Mouse (Mus musculus): ENCODE data around the gene Tor4a. TPM values are rescaled to one million over a fixed set of nuclear protein-coding genes. Genes with fewer than 3 reads are reported as not detected.

The Tor4a gene
- polyA plus RNA-seq (2014; fragmentation: Nextera tagmentation; extraction: Ambion mirVana) = 12.8 and 15.8 TPM in 2 replicates

DNA sequence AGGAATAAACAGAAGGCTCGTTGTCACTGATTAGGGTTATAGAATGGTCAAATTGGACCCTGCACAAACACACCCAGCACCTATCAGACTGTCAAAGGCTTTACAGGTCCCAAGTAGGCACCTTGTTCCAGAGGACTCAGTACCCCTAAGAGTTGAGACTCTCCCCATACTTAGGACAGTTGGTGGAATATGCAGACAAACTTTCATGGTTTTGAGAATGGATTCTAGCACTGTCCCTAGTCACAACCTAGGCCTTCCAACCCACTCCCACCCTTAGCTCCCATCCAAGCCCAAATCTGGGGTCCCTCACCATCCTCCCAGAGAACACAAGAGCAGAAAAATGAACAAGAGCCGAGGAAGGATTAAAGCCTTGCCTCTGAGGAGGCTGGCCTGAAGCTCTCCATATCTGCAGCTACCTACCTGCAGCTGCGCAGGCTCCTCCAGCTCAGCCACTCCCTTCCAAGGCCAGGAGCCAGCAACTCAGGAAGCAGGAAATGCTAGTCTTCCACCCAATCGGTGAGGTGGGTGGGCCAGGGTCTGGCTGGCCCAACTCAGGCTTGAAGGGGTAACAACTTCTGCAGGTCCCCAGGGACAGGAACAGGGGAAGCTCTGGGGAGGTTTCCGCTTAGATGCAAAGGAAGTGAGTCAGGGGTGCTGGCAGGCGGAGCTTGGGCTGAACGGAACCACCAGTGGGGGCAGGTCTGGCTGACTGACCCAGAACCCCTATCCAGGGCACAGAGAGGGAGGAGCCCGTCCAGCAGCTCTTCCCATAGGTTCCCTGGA lies at the start of gene Tor4a:
Gene Tor4a (minus strand): TSS at position 715 of the 783 bp plus-strand sequence.
- Histone ChIP-seq H3K9ac (replicated peaks; ENCODE audit: low read depth, low read length) (no peak within 1 kb of the TSS; the same call in 1 of the 2 replicates), H3K27me3 (ENCODE audit: control insufficient read depth, insufficient read depth, low read length) (0 out of 2 replicates have a peak, but pooled peaks cover 8% of the 10 kb centered on the region), H3K4me1 (ENCODE audit: control insufficient read depth, insufficient read depth, low read length) (peaks cover 14% of the 10 kb centered on the region; the same call in 1 of the 2 replicates), H3K4me3 (ENCODE audit: low read depth, low read length) (peak within 1 kb of the TSS; percentile 27), H3K36me3 (ENCODE audit: control insufficient read depth, insufficient read depth, low read length) (peaks cover 24% of the 10 kb centered on the region), H3K27ac (ENCODE audit: low read length) (peak within 1 kb of the TSS; percentile 81; the same call in 1 of the 2 replicates), H3K9me3 (ENCODE audit: control insufficient read depth, low read depth, low read length) (no peaks in the 10 kb centered on the region), H3K4me2 (replicated peaks; ENCODE audit: low read depth, low read length) (peak within 1 kb of the TSS; percentile 36)
- WGBS = 9% methylated on average over 8 of the region's 8 CpGs
- peak; percentile 82 for ATAC-seq (ENCODE audit: insufficient number of reproducible peaks, insufficient read depth, low FRiP score, low read depth)

DNA sequence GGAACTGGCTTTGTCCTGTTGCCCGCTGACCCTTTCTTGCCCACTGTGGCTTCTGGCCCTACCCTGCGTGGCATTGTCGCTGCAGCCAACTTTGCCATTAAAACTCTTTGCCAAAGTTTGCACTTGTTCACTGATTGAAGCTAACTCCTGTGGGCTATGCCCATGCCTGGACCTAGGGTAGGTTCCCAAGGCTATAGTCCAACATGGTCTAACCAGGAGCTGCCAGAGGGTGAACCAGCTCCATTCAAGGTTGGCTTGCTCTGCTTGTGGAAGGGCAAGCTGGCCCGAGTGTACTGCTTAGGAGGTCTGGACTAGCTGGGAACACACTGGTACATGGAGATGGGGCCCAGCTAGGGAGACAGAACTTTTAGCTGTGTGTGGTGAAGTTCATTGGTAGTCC lies 47.5 kb upstream of the Tor4a start:
- 88% methylated on average over 4 of the region's 4 CpGs for WGBS
- H3K27ac ChIP-seq (ENCODE audit: low read length) = no peak overlapping the region
- H3K9ac ChIP-seq (replicated peaks; ENCODE audit: low read depth, low read length) = no peak overlapping the region
- 0 out of 2 replicates have a peak, but pooled peaks cover 11% of the 10 kb centered on the region for H3K27me3 ChIP-seq (ENCODE audit: control insufficient read depth, insufficient read depth, low read length)
- H3K4me2 ChIP-seq (replicated peaks; ENCODE audit: low read depth, low read length) = no peak overlapping the region
- H3K36me3 ChIP-seq (ENCODE audit: control insufficient read depth, insufficient read depth, low read length) = peaks cover 11% of the 10 kb centered on the region; the same call in 1 of the 2 replicates
- H3K4me3 ChIP-seq (ENCODE audit: low read depth, low read length) = no peak overlapping the region
- H3K9me3 ChIP-seq (ENCODE audit: control insufficient read depth, low read depth, low read length) = no peaks in the 10 kb centered on the region
- peaks cover 14% of the 10 kb centered on the region; the same call in 1 of the 2 replicates for H3K4me1 ChIP-seq (ENCODE audit: control insufficient read depth, insufficient read depth, low read length)
- ATAC-seq (ENCODE audit: insufficient number of reproducible peaks, insufficient read depth, low FRiP score, low read depth) = no peak

DNA sequence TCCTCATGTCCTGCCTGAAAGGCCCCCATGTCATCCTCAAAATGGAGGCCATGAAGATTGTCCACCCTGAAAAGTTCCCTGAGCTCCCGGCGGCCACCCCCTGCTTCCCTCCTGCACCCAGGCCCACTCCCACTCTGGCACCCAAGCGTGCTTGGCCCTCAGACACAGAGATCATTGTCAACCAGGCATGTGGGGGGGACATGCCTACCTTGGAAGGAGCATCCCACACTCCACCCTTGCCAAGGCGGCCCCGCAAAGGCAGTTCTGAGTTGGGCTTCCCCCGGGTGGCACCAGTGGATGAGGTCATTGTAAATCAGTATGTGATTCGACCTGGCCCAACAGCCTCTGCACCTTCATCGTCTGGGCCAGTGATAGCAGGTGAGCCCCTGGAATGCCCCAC lies 46.7 kb upstream of the Tor4a start:
- no peak for ATAC-seq (ENCODE audit: insufficient number of reproducible peaks, insufficient read depth, low FRiP score, low read depth)
- no peak overlapping the region for H3K27ac ChIP-seq (ENCODE audit: low read length)
- H3K9me3 ChIP-seq (ENCODE audit: control insufficient read depth, low read depth, low read length) = no peaks in the 10 kb centered on the region
- H3K9ac ChIP-seq (replicated peaks; ENCODE audit: low read depth, low read length) = no peak overlapping the region
- H3K4me2 ChIP-seq (replicated peaks; ENCODE audit: low read depth, low read length) = no peak overlapping the region
- 0 out of 2 replicates have a peak, but pooled peaks cover 11% of the 10 kb centered on the region for H3K27me3 ChIP-seq (ENCODE audit: control insufficient read depth, insufficient read depth, low read length)
- H3K4me1 ChIP-seq (ENCODE audit: control insufficient read depth, insufficient read depth, low read length) = peaks cover 14% of the 10 kb centered on the region; the same call in 1 of the 2 replicates
- H3K4me3 ChIP-seq (ENCODE audit: low read depth, low read length) = no peak overlapping the region
- H3K36me3 ChIP-seq (ENCODE audit: control insufficient read depth, insufficient read depth, low read length) = peaks cover 6% of the 10 kb centered on the region; the same call in 1 of the 2 replicates
- 73% methylated on average over 8 of the region's 8 CpGs for WGBS

DNA sequence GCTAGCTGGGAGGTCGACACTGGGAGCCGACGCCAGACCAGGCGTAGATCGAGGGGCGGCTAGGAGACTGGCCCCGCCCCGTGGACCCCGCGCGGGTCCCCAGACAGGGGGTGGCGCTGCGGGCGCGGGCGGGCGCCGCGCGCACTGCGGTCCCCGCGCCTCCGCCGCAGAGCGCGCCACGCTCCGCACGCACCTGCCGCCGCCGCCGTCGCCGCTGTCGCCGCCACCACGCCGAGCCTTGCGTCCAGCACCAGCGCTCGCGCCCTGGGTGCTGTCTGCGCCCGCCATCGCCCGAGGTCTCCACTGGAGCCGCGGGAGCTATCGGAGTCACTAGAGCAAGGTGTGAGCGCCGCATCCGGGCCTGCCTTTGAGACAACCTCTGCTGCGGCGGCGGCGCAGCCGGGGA lies 45.4 kb upstream of the Tor4a start, which contains the start of the genes Rnf208 and Cysrt1:
Gene Rnf208 (plus strand): TSS at position 155 of the 406 bp plus-strand sequence.
Gene Cysrt1 (minus strand): TSS at position 352 of the 406 bp plus-strand sequence.
- H3K36me3 ChIP-seq (ENCODE audit: control insufficient read depth, insufficient read depth, low read length) = no peaks in the 10 kb centered on the region; the same call in 1 of the 2 replicates
- H3K9ac ChIP-seq (replicated peaks; ENCODE audit: low read depth, low read length) = peak within 1 kb of the TSS; percentile 50
- H3K4me1 ChIP-seq (ENCODE audit: control insufficient read depth, insufficient read depth, low read length) = peaks cover 14% of the 10 kb centered on the region; the same call in 1 of the 2 replicates
- 0 out of 2 replicates have a peak, but pooled peaks cover 11% of the 10 kb centered on the region for H3K27me3 ChIP-seq (ENCODE audit: control insufficient read depth, insufficient read depth, low read length)
- peak within 1 kb of the TSS; percentile 41 for H3K4me3 ChIP-seq (ENCODE audit: low read depth, low read length)
- peak within 1 kb of the TSS; percentile 97 for H3K4me2 ChIP-seq (replicated peaks; ENCODE audit: low read depth, low read length)
- H3K9me3 ChIP-seq (ENCODE audit: control insufficient read depth, low read depth, low read length) = no peaks in the 10 kb centered on the region
- no peak for ATAC-seq (ENCODE audit: insufficient number of reproducible peaks, insufficient read depth, low FRiP score, low read depth)
- H3K27ac ChIP-seq (ENCODE audit: low read length) = no peak within 1 kb of the TSS
- WGBS = 0% methylated on average over 26 of the region's 59 CpGs

DNA sequence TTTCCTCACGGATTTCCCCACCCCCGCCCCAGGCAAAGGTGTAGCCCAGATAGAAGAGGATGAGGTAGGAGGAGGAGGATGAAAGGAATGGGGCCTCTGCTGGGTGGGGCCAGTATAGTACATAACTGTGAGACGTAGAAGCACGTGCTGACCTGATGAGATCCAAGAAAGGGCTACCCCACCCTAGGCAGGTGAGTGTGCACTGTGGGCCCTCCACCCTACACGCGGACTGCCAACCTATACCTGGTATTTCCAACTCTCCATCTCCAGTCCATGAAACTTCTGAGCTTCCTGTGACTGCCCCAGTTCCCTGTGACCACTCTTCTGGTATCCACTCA lies 44.7 kb upstream of the Tor4a start:
- no peaks in the 10 kb centered on the region; the same call in 1 of the 2 replicates for H3K36me3 ChIP-seq (ENCODE audit: control insufficient read depth, insufficient read depth, low read length)
- no peak overlapping the region for H3K9ac ChIP-seq (replicated peaks; ENCODE audit: low read depth, low read length)
- H3K4me1 ChIP-seq (ENCODE audit: control insufficient read depth, insufficient read depth, low read length) = peaks cover 18% of the 10 kb centered on the region; the same call in 1 of the 2 replicates
- no peak for ATAC-seq (ENCODE audit: insufficient number of reproducible peaks, insufficient read depth, low FRiP score, low read depth)
- no peak overlapping the region for H3K27ac ChIP-seq (ENCODE audit: low read length)
- peak overlapping the region; percentile 97 for H3K4me2 ChIP-seq (replicated peaks; ENCODE audit: low read depth, low read length)
- H3K4me3 ChIP-seq (ENCODE audit: low read depth, low read length) = peak overlapping the region; percentile 41
- no peaks in the 10 kb centered on the region for H3K9me3 ChIP-seq (ENCODE audit: control insufficient read depth, low read depth, low read length)
- 21% methylated on average over 6 of the region's 6 CpGs for WGBS
- H3K27me3 ChIP-seq (ENCODE audit: control insufficient read depth, insufficient read depth, low read length) = 0 out of 2 replicates have a peak, but pooled peaks cover 11% of the 10 kb centered on the region

DNA sequence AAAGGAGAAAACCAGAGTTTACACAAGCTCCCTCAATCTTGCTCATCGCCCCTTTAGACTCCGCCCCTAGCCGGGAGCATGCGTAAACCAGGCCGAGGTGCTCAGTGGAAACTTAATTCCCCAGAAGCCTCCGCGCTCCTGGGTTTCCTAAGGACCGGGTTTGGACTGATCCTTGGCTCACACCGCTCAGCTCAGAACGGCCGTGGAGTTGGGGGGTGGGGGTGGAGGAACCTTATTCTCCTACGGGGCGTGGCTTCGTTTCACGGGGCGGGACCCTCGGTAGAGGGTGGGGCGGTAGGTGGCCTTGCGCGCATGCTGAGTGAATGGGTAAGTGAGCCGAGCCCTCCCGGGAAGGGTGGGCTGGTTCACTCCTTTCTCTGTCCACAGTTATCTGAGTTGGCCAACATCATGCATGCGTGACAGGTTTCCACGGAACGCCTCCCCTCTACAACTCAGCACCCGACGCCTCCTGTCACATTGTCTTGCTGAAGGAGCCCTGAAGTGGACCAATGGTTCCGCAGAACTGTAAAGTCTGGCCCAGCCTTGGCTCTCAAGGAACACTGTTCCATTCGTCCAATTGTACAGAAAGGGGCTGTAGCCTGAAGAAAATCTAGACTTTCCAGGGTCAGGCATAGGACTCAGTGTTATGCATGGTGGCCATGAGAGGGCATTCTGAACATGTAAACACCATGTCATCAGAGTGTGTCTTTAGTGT lies 44.2 kb upstream of the Tor4a start:
- Histone ChIP-seq H3K9me3 (ENCODE audit: control insufficient read depth, low read depth, low read length) (no peaks in the 10 kb centered on the region), H3K4me2 (replicated peaks; ENCODE audit: low read depth, low read length) (peak overlapping the region; percentile 97), H3K36me3 (ENCODE audit: control insufficient read depth, insufficient read depth, low read length) (no peaks in the 10 kb centered on the region), H3K4me1 (ENCODE audit: control insufficient read depth, insufficient read depth, low read length) (peaks cover 18% of the 10 kb centered on the region; the same call in 1 of the 2 replicates), H3K9ac (replicated peaks; ENCODE audit: low read depth, low read length) (no peak overlapping the region), H3K27ac (ENCODE audit: low read length) (peak overlapping the region; percentile 58; the same call in 1 of the 2 replicates), H3K4me3 (ENCODE audit: low read depth, low read length) (peak overlapping the region; percentile 29), H3K27me3 (ENCODE audit: control insufficient read depth, insufficient read depth, low read length) (0 out of 2 replicates have a peak, but pooled peaks cover 11% of the 10 kb centered on the region)
- 2% methylated on average over 29 of the region's 29 CpGs for WGBS
- ATAC-seq (ENCODE audit: insufficient number of reproducible peaks, insufficient read depth, low FRiP score, low read depth) = peak; percentile 88

DNA sequence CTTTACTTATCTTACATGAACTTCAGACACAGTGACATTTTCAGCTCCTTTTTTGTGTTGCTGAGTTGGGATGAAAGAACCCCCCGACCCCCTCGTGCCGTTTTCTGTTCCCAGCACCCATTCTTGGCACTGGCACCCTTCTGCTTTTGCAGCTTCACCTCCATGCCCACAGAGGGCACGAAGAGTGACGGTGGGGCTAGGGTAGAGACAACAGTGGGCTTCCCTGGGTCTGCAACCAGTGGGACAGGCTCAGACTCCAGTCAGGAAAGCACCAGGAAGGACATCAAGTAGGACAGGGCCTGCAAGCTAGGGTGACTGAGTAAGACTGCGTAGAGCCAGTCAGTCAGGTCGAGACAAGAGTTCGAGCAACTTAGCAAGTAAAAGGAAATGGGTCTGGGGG lies 43.6 kb upstream of the Tor4a start:
- Histone ChIP-seq H3K4me1 (ENCODE audit: control insufficient read depth, insufficient read depth, low read length) (peaks cover 18% of the 10 kb centered on the region; the same call in 1 of the 2 replicates), H3K36me3 (ENCODE audit: control insufficient read depth, insufficient read depth, low read length) (no peaks in the 10 kb centered on the region), H3K9ac (replicated peaks; ENCODE audit: low read depth, low read length) (no peak overlapping the region), H3K27ac (ENCODE audit: low read length) (peak overlapping the region; percentile 58; the same call in 1 of the 2 replicates), H3K27me3 (ENCODE audit: control insufficient read depth, insufficient read depth, low read length) (0 out of 2 replicates have a peak, but pooled peaks cover 11% of the 10 kb centered on the region), H3K9me3 (ENCODE audit: control insufficient read depth, low read depth, low read length) (no peaks in the 10 kb centered on the region), H3K4me2 (replicated peaks; ENCODE audit: low read depth, low read length) (peak overlapping the region; percentile 97), H3K4me3 (ENCODE audit: low read depth, low read length) (peak overlapping the region; percentile 29)
- peak; percentile 5; the same call in 1 of the 2 replicates for ATAC-seq (ENCODE audit: insufficient number of reproducible peaks, insufficient read depth, low FRiP score, low read depth)
- WGBS = 49% methylated on average over 8 of the region's 8 CpGs

DNA sequence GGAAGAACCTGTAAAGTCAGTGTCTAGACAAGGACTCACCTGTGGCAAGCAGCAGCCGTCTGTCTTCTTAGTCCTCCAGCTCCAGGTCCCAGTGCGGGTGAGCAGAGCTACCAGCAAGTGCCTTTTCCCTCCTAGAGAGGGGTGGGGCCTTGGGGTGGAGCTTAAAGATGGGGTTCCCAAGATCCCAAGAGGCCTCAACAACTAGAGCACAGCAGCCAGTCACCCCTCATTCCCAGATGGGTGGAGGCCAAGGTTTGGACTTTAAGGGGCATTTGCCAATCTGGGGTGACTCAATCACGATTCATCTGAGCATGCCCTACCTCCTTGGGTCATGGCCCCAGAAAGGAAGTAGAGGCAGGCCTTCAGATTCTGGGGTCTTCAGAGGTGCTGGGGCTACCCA lies 43.1 kb upstream of the Tor4a start:
- 96% methylated on average over 3 of the region's 3 CpGs for WGBS
- ATAC-seq (ENCODE audit: insufficient number of reproducible peaks, insufficient read depth, low FRiP score, low read depth) = no peak
- Histone ChIP-seq H3K4me2 (replicated peaks; ENCODE audit: low read depth, low read length) (no peak overlapping the region), H3K27ac (ENCODE audit: low read length) (no peak overlapping the region), H3K4me1 (ENCODE audit: control insufficient read depth, insufficient read depth, low read length) (peaks cover 18% of the 10 kb centered on the region; the same call in 1 of the 2 replicates), H3K27me3 (ENCODE audit: control insufficient read depth, insufficient read depth, low read length) (0 out of 2 replicates have a peak, but pooled peaks cover 11% of the 10 kb centered on the region), H3K9ac (replicated peaks; ENCODE audit: low read depth, low read length) (no peak overlapping the region), H3K9me3 (ENCODE audit: control insufficient read depth, low read depth, low read length) (no peaks in the 10 kb centered on the region), H3K36me3 (ENCODE audit: control insufficient read depth, insufficient read depth, low read length) (no peaks in the 10 kb centered on the region), H3K4me3 (ENCODE audit: low read depth, low read length) (no peak overlapping the region)
